Mouse (Mus musculus): ENCODE results near the gene Ccer1.
A peak's percentile ranks its signal among the peaks of the same experiment; 100 is the strongest.
"Not testable (repeated sequence)": the region's sequence is repeated elsewhere in the genome, so short reads cannot be mapped to it uniquely, and the experiment has no call there.

The Ccer1 gene

GRCm38 (mm10) chr10:97692913-97693312 is at the start of gene Ccer1:
Gene Ccer1 (plus strand): TSS chr10:97693059.
- no peak for DNase-seq (ENCODE audit: low read depth, low spot score)

- DNase-seq (ENCODE audit: low read depth, low spot score), result no peak
Measured at GRCm38 (mm10) chr10:97643768-97644167, 49.1 kb upstream of the Ccer1 start, which contains the start of gene Epyc. Gene Epyc (plus strand): TSS chr10:97644068.

- DNase-seq (ENCODE audit: low read depth, low spot score), result no peak
Measured at GRCm38 (mm10) chr10:97650334-97650733, 42.5 kb upstream of the Ccer1 start.

GRCm38 (mm10) chr10:97659489-97659888 is 33.4 kb upstream of the Ccer1 start:
- DNase-seq (ENCODE audit: low read depth, low spot score), result no peak

GRCm38 (mm10) chr10:97668656-97669055 is 24.2 kb upstream of the Ccer1 start:
- no peak for DNase-seq (ENCODE audit: low read depth, low spot score)

GRCm38 (mm10) chr10:97670202-97670601 is 22.7 kb upstream of the Ccer1 start:
- DNase-seq (ENCODE audit: low read depth, low spot score), result no peak

GRCm38 (mm10) chr10:97673239-97673638 is 19.6 kb upstream of the Ccer1 start:
- no peak for DNase-seq (ENCODE audit: low read depth, low spot score)

- no peak for DNase-seq (ENCODE audit: low read depth, low spot score)
Measured at GRCm38 (mm10) chr10:97682981-97683380, 9.9 kb upstream of the Ccer1 start.

- no peak for DNase-seq (ENCODE audit: low read depth, low spot score)
Measured at GRCm38 (mm10) chr10:97687198-97687597, 5.7 kb upstream of the Ccer1 start.

GRCm38 (mm10) chr10:97689425-97689824 is 3.4 kb upstream of the Ccer1 start:
- DNase-seq (ENCODE audit: low read depth, low spot score), result no peak

- DNase-seq (ENCODE audit: low read depth, low spot score), result no peak
Measured at GRCm38 (mm10) chr10:97693398-97694135, 708 bp downstream of the Ccer1 start.

GRCm38 (mm10) chr10:97702321-97702720 is 9.5 kb downstream of the Ccer1 start:
- no peak for DNase-seq (ENCODE audit: low read depth, low spot score)

GRCm38 (mm10) chr10:97704562-97704961 is 11.7 kb downstream of the Ccer1 start:
- DNase-seq (ENCODE audit: low read depth, low spot score), result peak; percentile 46

GRCm38 (mm10) chr10:97712687-97713086 is 19.8 kb downstream of the Ccer1 start:
- peak; percentile 60 for DNase-seq (ENCODE audit: low read depth, low spot score)

GRCm38 (mm10) chr10:97714584-97714983 is 21.7 kb downstream of the Ccer1 start:
- no peak for DNase-seq (ENCODE audit: low read depth, low spot score)

- no peak for DNase-seq (ENCODE audit: low read depth, low spot score)
Measured at GRCm38 (mm10) chr10:97715289-97715906, 22.5 kb downstream of the Ccer1 start.

GRCm38 (mm10) chr10:97717233-97717632 is 24.4 kb downstream of the Ccer1 start:
- DNase-seq (ENCODE audit: low read depth, low spot score), result no peak

GRCm38 (mm10) chr10:97718021-97718420 is 25.2 kb downstream of the Ccer1 start:
- DNase-seq (ENCODE audit: low read depth, low spot score), result no peak

- DNase-seq (ENCODE audit: low read depth, low spot score), result no peak
Measured at GRCm38 (mm10) chr10:97720625-97721024, 27.8 kb downstream of the Ccer1 start.

- DNase-seq (ENCODE audit: low read depth, low spot score), result no peak
Measured at GRCm38 (mm10) chr10:97722709-97723108, 29.9 kb downstream of the Ccer1 start.

GRCm38 (mm10) chr10:97725929-97726328 is 33.1 kb downstream of the Ccer1 start:
- no peak for DNase-seq (ENCODE audit: low read depth, low spot score)

GRCm38 (mm10) chr10:97726655-97727054 is 33.8 kb downstream of the Ccer1 start, which contains the start of gene C030005K15Rik:
Gene C030005K15Rik (minus strand): TSS chr10:97726755.
- not testable (repeated sequence) for DNase-seq (ENCODE audit: low read depth, low spot score)
